Mouse (Mus musculus): Measurements from ENCODE around the gene Nck2.

- no peak for TF ChIP-seq POLR2A (IDR thresholded peaks at IDR 0.05; ENCODE audit: borderline replicate concordance, extremely low read depth, low read depth, low read length)
- TF ChIP-seq CTCF (IDR thresholded peaks at IDR 0.05; ENCODE audit: insufficient read depth, low read length): no peak; the same call in 1 of the 2 replicates
Observed at GRCm38 (mm10) chr1:43511256-43511655, 66.9 kb downstream of the Nck2 start.

Measured in lung, adult 2 months (tissue).